Mouse (Mus musculus) spleen, postnatal 14 days (tissue): ENCODE measurements around the gene Selenos.

Source experiments
- DNase-seq, 2 experiments: peaks; one replicate each; pipeline ENCODE4 v3.0.0; 2021 to 2022; ENCODE audit warnings: low spot score in 2 of 2

Gene Selenos

GRCm38 (mm10) chr7:66118796-66119195 lies 39.3 kb downstream of the Selenos start:
- no peak for DNase-seq

DNA sequence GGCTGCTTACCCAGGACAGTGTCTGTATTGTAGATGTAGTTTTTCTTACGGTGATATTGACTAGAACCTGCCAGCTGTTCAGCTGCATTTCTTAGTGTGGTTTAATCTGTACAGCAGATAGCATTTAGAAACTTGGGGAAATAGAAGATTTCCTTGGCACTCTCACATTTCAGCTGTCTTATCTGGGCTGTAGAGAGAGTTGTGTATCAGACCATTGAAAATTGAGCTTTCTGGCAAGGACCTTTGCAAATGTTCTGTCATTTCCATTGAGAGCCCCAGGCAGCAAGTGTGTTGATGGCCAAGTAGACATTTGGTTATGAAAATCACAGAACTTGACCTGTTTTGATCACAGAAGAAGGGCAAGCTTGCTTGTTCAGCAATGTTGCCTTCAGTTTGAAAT lies 40.7 kb downstream of the Selenos start:
- no peak for DNase-seq

DNA sequence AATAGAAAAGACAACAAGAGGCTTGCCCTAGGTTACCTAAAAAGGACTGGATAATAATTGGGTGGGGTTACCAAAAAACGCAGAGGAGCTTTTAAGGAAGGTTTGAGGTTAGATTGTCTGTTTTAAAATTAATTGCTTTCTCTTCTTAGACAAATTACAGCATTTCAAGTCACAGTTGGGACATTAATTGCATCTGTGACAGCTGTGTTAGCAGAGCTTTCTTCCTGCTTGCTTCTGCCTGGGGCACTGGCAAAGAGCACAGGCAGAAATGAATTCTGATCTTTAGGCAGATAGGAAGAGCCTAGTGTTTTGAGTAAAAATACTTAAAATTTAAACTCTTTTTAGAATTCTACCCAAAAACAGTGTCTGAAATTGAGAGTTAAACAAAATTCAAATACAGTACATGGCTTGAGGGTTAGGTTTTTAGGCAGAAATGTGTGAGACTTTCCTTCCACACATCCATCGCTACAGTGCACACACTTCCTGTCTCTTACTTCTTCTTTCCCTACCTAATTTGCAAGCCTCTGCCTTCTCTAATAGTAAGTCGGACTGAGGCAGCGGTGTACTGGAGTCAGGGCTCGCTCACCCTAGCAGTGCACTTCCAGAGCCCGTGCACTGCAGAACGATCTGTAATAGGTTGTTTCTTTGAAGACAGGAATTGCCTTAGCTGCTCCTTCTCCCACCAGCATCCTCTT lies 41.4 kb downstream of the Selenos start:
- DNase-seq = peak in 1 of 2 experiments; percentile 19

DNA sequence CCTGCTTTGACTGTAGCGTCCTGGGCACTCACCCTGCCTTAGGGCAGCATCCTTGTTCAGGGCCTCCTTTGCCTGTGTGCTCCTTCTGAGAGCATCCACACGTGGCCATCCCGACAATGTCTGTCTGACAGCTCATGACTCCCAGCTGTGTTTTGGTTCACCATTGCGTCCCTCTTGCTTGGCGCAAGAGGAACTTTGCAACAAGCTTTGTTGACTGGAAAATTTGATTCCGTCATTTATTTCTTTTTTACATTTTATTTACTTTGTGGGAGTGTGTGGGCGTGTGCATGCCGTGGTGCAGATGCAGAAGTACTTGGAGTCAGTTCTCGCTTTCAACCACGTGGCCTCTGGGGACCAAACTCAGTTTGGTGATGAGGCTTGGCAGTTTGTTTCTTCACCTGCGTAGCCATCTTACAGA lies 45.1 kb downstream of the Selenos start:
- peak in 1 of 2 experiments; percentile 38 for DNase-seq

- DNase-seq = no peak
These were observed 45.9 kb downstream of the Selenos start for GRCm38 (mm10) chr7:66125368-66125767.

DNA sequence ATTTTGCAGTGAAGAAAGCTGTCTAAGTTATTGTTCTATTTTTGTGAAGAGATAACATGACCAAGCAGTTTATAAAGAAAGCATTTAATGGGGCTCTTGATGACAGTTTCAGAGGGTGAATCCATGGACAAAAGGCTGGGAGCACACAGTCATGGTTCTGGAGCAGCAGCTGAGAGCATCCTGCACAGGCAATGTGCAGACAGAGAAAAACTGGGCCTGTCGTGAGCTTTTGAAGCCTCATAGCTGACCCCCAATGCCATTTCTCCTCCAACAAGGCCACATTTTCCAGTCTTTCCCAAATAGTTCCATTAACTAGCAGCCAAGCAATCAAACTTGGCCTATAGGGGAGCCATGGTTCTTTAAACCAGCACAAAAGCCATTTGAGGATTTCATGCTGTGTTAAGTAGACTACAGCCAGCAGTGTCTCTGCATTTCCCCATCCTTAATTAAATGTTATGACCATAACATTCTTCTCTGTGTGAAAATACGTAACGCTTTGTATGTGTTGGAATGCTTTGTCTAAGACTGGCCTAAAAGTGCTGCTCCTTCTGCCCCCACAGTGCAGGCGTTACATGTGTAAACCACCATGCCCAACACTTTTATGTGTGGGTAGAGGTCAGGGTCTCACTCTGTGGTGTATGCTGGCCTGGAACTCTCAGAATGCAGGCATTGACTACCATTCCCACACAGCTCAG lies 48.6 kb downstream of the Selenos start:
- no peak for DNase-seq

- no peak for DNase-seq
These were observed 49.4 kb downstream of the Selenos start for GRCm38 (mm10) chr7:66128857-66129256.

DNA sequence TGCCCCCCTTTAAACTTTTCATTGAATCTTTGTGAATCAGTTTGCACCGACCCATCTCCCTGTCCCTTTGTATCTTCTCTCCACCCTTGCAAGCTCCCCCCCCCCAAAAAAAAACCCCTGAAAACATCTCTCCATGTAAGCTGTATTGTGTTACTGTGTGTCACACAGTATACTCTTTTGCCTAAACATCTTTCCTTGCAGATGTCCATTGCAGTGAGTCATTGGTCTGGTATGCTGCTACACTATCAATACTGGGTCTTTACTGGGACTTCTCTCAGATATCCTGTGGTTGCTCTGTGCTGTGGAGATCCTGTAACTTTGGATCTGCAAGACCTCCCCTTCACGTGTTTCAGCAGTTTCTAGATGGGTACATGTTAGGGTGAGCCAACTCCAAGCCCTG lies 50.8 kb downstream of the Selenos start:
- DNase-seq = no peak

DNA sequence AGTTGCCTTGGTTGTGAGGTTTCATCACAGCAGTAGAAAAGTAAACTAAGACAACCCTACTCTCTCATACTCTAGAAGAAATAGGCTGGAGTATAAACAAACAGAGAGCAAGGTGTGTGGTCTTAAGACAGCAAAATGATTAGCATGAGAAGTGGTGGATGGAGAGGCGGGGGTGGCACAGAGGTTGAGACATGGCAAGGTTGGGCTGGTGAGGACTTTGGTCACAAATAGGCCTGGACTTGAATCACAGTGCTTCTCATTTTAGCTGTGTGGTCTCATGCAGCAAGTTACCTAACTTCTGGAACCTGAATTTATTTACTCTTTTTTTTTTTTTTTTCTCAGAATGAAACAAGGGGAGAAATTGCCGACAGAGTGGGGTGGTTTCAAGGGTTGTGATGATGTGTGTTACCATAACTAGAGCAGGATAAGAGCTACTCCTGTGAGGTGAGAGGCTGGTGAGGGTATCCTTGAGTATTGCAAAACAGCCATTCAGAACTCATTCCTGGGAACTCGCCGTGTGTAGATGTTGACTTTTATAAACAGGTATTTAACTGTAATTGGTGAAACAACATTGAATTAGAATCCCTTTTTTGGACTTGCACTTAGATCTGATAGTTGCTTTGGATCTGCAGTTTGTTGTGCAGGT lies 52.5 kb downstream of the Selenos start:
- no peak for DNase-seq

GRCm38 (mm10) chr7:66134154-66134553 lies 54.7 kb downstream of the Selenos start:
- DNase-seq = no peak

DNA sequence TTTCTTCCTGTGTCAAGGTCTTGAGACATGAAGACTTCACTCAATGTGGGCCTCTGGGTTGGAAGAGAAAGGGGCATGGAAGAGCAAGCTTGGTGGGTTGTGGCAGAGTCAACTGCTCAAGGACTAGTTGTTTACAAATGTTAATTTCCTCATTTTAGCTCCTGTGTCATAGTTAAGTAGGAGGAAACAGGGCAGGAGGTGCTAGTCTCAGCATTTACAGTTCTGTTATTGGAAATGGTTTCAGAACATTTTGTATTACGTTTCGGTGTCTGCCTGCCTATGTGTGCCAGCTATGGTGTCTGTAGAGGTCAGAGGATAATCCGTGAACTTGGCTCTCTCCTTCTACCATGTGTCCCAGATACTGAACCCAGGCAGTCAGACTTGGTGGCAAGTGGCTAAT lies 56.2 kb downstream of the Selenos start:
- DNase-seq = no peak

DNA sequence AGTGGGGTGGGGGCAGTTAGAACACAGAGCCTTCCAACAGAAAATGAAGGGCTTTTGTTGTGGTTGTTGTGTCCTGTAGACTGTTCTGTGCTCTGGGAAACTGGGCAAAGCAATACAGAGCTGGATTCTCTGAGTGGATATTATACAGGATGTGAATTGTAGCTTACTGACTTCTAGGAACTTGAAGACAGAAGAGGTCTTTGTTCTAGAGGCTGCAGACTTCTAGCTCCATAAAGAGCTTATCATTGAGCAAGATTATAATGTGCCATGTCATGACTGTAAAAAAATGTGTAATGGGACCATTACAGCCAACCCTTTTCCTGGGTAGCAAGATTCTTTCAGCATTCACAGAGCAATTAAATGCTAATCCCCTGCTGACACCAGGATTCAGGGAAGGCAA lies 56.7 kb downstream of the Selenos start:
- no peak for DNase-seq

- no peak for DNase-seq
These were observed 57.9 kb downstream of the Selenos start for GRCm38 (mm10) chr7:66137309-66137708.

DNA sequence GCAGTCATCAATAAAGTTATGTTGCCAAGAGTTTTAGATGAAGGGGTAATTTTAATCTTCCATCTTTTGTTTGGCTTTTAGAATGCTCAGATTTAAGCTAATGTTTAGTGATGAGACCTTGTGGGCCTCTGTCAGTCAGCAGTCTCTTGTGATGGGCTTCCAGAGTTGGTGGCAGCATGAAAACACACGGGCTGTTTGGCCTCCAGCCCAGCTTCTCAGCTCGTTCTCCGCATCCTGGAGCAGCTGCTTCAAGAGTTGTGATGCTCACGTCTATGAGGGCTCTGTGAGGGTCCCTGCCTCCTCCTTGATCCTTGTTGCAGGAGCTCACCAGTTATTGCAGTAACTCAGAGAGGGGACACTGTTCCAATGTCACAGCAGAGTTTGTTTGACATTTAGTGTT lies 58.9 kb downstream of the Selenos start:
- DNase-seq = no peak

DNA sequence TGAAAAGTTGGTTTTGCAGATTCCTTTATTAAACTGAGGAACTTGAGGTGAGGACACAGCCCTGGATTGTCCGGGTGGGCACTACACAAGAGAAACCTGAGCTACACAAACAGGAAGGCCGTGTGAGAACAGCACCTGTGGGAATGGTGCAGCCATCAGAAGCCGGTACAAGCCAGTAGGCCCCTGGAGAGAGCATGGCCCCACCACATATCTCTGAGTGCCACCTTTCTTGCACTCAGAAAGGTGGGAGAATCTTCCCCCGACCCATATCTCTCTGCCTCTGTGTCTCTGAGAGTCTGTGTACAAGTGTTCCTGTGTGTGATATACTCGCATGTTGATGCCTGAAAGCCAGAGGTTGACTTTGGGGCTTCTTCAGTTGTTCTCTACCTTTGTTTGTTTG lies 59.4 kb downstream of the Selenos start:
- no peak for DNase-seq
